Comparison of ENCODE assay signal across 8 mouse cellular contexts in the genomic region with DNA sequence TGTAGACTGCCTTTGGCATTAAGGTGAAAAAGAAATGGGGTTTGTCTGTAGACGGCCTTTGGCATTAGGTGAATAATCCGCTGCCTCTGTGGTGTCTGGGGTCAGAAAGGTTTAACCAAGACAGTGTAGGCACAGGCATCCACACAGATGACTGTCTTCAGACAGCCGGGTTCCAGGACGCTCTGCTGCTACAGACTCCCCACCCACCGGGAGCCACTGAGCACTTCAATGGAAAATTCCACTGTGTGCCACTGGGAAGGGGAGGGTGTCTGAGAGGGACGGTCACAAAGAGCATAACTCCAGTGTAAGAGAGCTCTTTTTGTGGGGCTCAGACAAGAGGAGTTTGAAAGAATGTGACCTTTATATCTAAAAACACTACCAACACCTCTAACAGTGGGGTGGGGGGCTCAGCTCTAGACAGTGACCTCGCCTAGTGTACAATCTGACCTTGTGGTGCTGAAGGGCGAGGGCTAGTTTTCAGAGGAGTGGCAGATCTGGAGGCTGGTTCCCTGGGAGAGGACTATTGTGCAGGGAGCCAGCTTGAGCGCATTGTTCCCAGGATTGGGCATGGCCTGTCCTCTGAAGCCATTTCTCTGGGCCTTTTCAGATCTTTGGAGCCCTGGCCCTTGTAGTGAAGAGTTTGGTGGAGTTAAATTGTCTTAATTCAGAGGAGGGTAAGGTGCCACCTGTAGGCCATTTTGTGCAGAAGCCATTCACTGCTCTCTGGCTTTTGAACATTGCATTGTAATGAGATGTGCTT. TPM values are rescaled to one million over a fixed set of nuclear protein-coding genes. Genes with fewer than 3 reads are reported as not detected.
DNase-seq lines count a peak whose midpoint lies in the region; ATAC-seq and TF ChIP-seq lines count a peak whose summit lies in the region.

No protein-coding gene starts in this region.

- 48% methylated on average over 9 of the region's 9 CpGs for WGBS in intestine, embryonic 16.5 days

- peak; percentile 11 for TF ChIP-seq CTCF in left cerebral cortex, adult 2 months (IDR thresholded peaks at IDR 0.05)

- no peaks in the 10 kb centered on the region for H3K36me3 ChIP-seq in intestine, embryonic 16.5 days (ENCODE audit: control insufficient read depth, insufficient read depth, low read length)

- intact Hi-C loops in left cerebral cortex, adult 2 months (cut with DNase I): loop anchor here (2.0 kb wide), 1 partner anchor 45 kb away; the partner anchor contains the start of genes Gm49711, Mrps6 and Slc5a3
- intact Hi-C loops in left cerebral cortex, postnatal 14 days (cut with DNase I): no loop called here

- peaks cover 7% of the 10 kb centered on the region; the same call in 1 of the 2 replicates for H3K4me1 ChIP-seq in intestine, embryonic 16.5 days (ENCODE audit: control insufficient read depth, insufficient read depth, low read length)

- no peak overlapping the region for H3K9ac ChIP-seq in intestine, embryonic 16.5 days (ENCODE audit: low read depth, low read length)

- peak; percentile 45 for ATAC-seq in intestine, embryonic 16.5 days
- ATAC-seq in erythroid progenitor cell, adult 5-6 weeks (replicated peaks; ENCODE audit: low FRiP score, poor library complexity, severe bottlenecking): no peak

- no peak overlapping the region for H3K4me3 ChIP-seq in left cerebral cortex, adult 2 months
- no peak overlapping the region for H3K4me3 ChIP-seq in intestine, embryonic 16.5 days (ENCODE audit: low read length)

- no peak for DNase-seq in left cerebral cortex, adult 2 months (ENCODE audit: extremely low spot score in 1 of 2, low spot score in 2 of 2)
- no peak for DNase-seq in left cerebral cortex, postnatal 14 days (ENCODE audit: low spot score in 2 of 2)
- DNase-seq in embryo, embryonic 10.5 days (ENCODE audit: low spot score): peak; percentile 48
- DNase-seq in naive thymus-derived CD4-positive, alpha-beta T cell, adult 2 months (ENCODE audit: low read depth): peak; percentile 10
- DNase-seq in urinary bladder, postnatal 25 days (ENCODE audit: low spot score): no peak
- no peak for DNase-seq in B cell, adult 2 months

- H3K9me3 ChIP-seq in intestine, embryonic 16.5 days (ENCODE audit: control insufficient read depth, low read length): no peaks in the 10 kb centered on the region

- H3K27ac ChIP-seq in left cerebral cortex, adult 2 months: peak overlapping the region; percentile 44
- no peak overlapping the region for H3K27ac ChIP-seq in intestine, embryonic 16.5 days (ENCODE audit: low read length)

- H3K27me3 ChIP-seq in intestine, embryonic 16.5 days (replicated peaks; ENCODE audit: control insufficient read depth, insufficient read depth, low read length): no peaks in the 10 kb centered on the region

- H3K4me2 ChIP-seq in intestine, embryonic 16.5 days (ENCODE audit: low read depth, low read length): no peak overlapping the region

RNA-seq across cellular contexts. Expression of gene Slc5a3, which starts 45.6 kb away (rescaled TPM):
- 10 to 100 TPM; 33.3 to 33.5 TPM for total RNA-seq in left cerebral cortex, adult 2 months (2021)
- 10 to 100 TPM; 13.8 to 15.1 TPM for total RNA-seq in left cerebral cortex, postnatal 14 days (2021)
- 3.2 and 3.5 TPM in 2 replicates for polyA plus RNA-seq in intestine, embryonic 16.5 days (2015; fragmentation: Nextera tagmentation; extraction: Ambion mirVana)
- total RNA-seq in erythroid progenitor cell, adult 5-6 weeks (2015; ENCODE audit: low replicate concordance): 0.42 TPM in 1 of 2 replicates, not detected in the other
- total RNA-seq in erythroid progenitor cell, adult 5-6 weeks (2017; ENCODE audit: low replicate concordance): 0.08 and 0.13 TPM in 2 replicates

RNA-seq across cellular contexts. Expression of gene Gm49711, which starts 45.6 kb away (rescaled TPM):
- under 1 TPM in 1 of 2 experiments, not detected in 1; 0.35 TPM for total RNA-seq in left cerebral cortex, adult 2 months (2021)
- under 1 TPM in 1 of 2 experiments, not detected in 1; 0.40 TPM for total RNA-seq in left cerebral cortex, postnatal 14 days (2021)
- not detected in 2 replicates for polyA plus RNA-seq in intestine, embryonic 16.5 days (2015; fragmentation: Nextera tagmentation; extraction: Ambion mirVana)
- total RNA-seq in erythroid progenitor cell, adult 5-6 weeks (2015; ENCODE audit: low replicate concordance): not detected in 2 replicates
- not detected in 2 replicates for total RNA-seq in erythroid progenitor cell, adult 5-6 weeks (2017; ENCODE audit: low replicate concordance)

RNA-seq across cellular contexts. Expression of gene Mrps6, which starts 45.7 kb away (rescaled TPM):
- total RNA-seq in left cerebral cortex, adult 2 months (2021): 10 to 100 TPM; 45.7 to 49.9 TPM
- total RNA-seq in left cerebral cortex, postnatal 14 days (2021): 10 to 100 TPM; 49.0 to 50.6 TPM
- polyA plus RNA-seq in intestine, embryonic 16.5 days (2015; fragmentation: Nextera tagmentation; extraction: Ambion mirVana): 93.1 and 106 TPM in 2 replicates
- 10.1 TPM in 2 replicates for total RNA-seq in erythroid progenitor cell, adult 5-6 weeks (2015; ENCODE audit: low replicate concordance)
- total RNA-seq in erythroid progenitor cell, adult 5-6 weeks (2017; ENCODE audit: low replicate concordance): 1.8 TPM in 1 of 2 replicates, not detected in the other

Comparison
In these comparisons a context has a peak if more than half of its experiments do, and no peak if none do; other contexts are left out.
1. DNase-seq: peak in embryo, embryonic 10.5 days (single experiment) and naive thymus-derived CD4-positive, alpha-beta T cell, adult 2 months (single experiment); none in left cerebral cortex, adult 2 months (0 of 2), left cerebral cortex, postnatal 14 days (0 of 2), urinary bladder, postnatal 25 days (single experiment) and B cell, adult 2 months (0 of 2).
2. RNA of gene Slc5a3, which starts 45.6 kb away (total RNA-seq): 33.3 to 33.5 TPM in left cerebral cortex, adult 2 months and 13.8 to 15.1 TPM in left cerebral cortex, postnatal 14 days; 0.08 to 0.42 TPM in erythroid progenitor cell, adult 5-6 weeks; every median in the first group is over 10 times any median in the second.
3. RNA of gene Mrps6, which starts 45.7 kb away (total RNA-seq): 49.0 to 50.6 TPM in left cerebral cortex, postnatal 14 days and 45.7 to 49.9 TPM in left cerebral cortex, adult 2 months; 1.8 to 10.1 TPM in erythroid progenitor cell, adult 5-6 weeks; every median in the first group is over 4 times any median in the second.